Mouse (Mus musculus): Measurements from ENCODE around the gene Gm7233. TPM values are rescaled to one million over a fixed set of nuclear protein-coding genes. Genes with fewer than 3 reads are reported as not detected.
"Not testable (repeated sequence)": the region's sequence is repeated elsewhere in the genome, so short reads cannot be mapped to it uniquely, and the experiment has no call there.

Gene Gm7233
- under 1 TPM in 1 of 4 experiments, not detected in 3; 0.25 TPM for total RNA-seq (2022)

- not testable (repeated sequence) for DNase-seq (ENCODE audit: low spot score in 2 of 2)
These were observed at the start of gene Gm7233 for GRCm38 (mm10) chr14:43179567-43179966. Gene Gm7233, plus strand, starts transcription at chr14:43179867.

GRCm38 (mm10) chr14:43167189-43167588 lies 12.5 kb upstream of the Gm7233 start:
- not testable (repeated sequence) for DNase-seq (ENCODE audit: low spot score in 2 of 2)

DNA sequence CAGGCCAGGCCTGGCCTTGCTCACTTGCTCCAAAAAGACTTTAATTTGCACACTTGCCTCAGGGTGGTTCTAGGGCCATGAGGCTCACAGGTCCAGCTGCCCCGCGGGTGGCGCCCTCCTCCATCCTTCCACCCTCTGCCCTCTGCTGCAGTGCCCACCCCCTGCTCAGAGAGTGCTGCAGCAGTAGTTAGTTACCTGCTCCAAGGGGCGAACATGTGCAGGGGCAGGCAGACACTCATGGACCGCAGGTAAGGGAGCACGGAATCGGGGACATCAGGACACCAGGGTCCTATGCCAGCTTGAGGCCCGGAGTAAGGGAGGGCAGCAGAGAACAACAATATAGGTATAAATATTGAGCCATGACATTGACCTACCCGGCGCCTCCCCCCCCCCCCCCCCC lies 11.7 kb upstream of the Gm7233 start:
- not testable (repeated sequence) for DNase-seq (ENCODE audit: low spot score in 2 of 2)

- DNase-seq (ENCODE audit: low spot score in 2 of 2), result not testable (repeated sequence)
These were observed 11.0 kb upstream of the Gm7233 start for GRCm38 (mm10) chr14:43168573-43169170.

DNA sequence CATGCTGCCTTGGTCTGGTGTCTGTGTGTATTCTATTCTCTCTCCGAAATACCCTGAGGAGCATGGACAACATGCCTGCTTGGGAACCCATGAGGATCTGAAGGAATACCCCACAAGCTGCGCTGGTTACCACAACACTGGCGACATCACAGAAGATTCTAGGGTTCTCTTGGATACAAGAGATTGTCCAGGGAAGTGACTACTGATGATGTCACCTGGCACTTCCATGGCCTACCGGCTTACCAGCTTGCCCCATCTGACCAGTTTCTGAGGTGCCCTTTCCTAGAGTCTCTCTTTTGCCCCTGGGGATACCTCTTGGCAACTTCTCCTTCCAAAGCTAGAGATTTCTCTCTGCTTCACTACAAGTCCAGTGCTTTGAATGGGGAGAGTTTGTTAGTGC lies 55.5 kb downstream of the Gm7233 start, which contains the start of gene Gm8122:
Gene Gm8122 (minus strand): TSS at position 101 of the 400 bp plus-strand sequence.
- not testable (repeated sequence) for DNase-seq (ENCODE audit: low spot score in 2 of 2)

Other genes starting within 250 kb of the Gm7233 start
- not detected for gene Gm8082, start 186.2 kb upstream of the Gm7233 start, total RNA-seq (2022)
- not detected for gene Gm10376, start 164.2 kb upstream of the Gm7233 start, total RNA-seq (2022)
- gene Gm8094, start 103.2 kb upstream of the Gm7233 start, total RNA-seq (2022), result under 1 TPM in 1 of 4 experiments, not detected in 3; 0.36 TPM
- gene Gm8104, start 79.3 kb upstream of the Gm7233 start, total RNA-seq (2022), result under 1 TPM in 1 of 4 experiments, not detected in 3; 0.19 TPM
- not detected for gene Gm8122, start 55.4 kb downstream of the Gm7233 start, total RNA-seq (2022)
- gene Gm8126, start 78.8 kb downstream of the Gm7233 start, total RNA-seq (2022), result not detected
- not detected for gene Gm9732, start 95.2 kb downstream of the Gm7233 start, total RNA-seq (2022)
- not detected for gene Gm8127, start 114.0 kb downstream of the Gm7233 start, total RNA-seq (2022)
- gene 1700001F09Rik, start 167.9 kb downstream of the Gm7233 start, total RNA-seq (2022), result not detected
- not detected for gene Gm8138, start 236.5 kb downstream of the Gm7233 start, total RNA-seq (2022)

All from layer of hippocampus, adult 8-10 months (tissue).